Mouse (Mus musculus): Measurements from ENCODE around the gene Lbhd1.

Lbhd1 gene

DNA sequence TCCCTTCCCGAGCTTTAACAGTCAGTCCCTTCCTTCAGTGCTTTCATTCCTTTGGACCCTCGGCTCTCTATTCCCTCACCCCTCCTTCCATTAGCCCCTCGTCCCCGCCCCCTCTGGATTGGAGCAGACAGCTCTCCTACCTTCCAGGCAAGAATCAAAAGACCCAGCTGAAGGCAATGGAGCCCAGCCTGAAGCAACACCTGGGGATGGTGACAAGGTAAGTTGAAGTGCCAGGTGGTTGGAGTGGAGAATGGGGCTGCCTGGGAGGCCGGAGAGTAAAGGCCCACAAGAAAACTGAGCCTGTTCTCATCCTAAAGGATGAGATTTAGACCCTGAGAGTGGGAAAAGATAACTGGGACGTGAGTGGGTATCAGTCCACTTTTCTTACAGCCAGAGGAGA lies 25.0 kb downstream of the Lbhd1 start:
- CTCF ChIA-PET: no interaction called here

GRCm38 (mm10) chr19:8911810-8912209 lies 28.3 kb downstream of the Lbhd1 start:
- CTCF ChIA-PET: no interaction called here

DNA sequence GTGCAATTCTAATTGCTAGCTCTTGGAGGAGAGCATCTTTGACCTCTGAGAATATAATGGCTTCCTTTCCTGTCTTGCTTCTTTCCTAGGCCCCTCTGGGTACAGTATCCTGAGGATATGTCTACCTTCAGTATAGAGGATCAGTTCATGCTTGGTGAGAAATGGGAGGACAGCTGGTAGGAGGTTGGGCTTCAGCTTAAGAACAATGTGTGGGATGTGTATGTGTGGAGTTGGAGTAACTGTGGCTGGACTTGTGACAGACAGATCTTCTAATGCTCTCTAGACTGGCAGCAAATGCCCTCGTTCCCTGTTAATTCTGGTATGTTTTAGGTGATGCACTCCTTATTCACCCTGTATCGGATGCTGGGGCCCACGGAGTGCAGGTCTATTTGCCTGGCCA lies 30.7 kb downstream of the Lbhd1 start:
- CTCF ChIA-PET: no interaction called here

DNA sequence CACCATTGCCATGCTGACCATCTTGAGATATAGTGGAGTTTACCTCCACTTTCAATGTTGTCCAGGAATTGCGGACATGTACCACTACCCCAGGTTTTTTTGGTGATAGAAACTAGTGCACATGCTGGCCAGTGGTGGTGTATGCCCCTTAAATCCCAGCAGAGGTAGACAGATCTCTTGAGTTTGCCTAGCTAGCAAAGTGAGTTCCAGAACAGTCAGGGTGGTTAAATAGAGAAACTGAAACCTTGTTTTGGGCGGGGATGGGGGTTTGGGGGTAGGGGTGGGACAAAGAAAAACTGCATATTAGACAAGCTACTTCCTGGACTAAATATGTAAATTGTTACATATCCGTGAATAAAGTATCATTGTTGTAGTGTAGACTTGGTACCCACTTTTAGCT lies 35.5 kb downstream of the Lbhd1 start:
- CTCF ChIA-PET: no interaction called here

GRCm38 (mm10) chr19:8919684-8920072 lies 36.1 kb downstream of the Lbhd1 start:
- CTCF ChIA-PET: interaction anchor here (0.9 kb wide), 1 partner anchor 10 kb away, joined by 5 read pairs; the partner anchor contains the start of genes Eml3 and Rom1

- CTCF ChIA-PET: interaction anchor here (0.9 kb wide), 1 partner anchor 9 kb away, joined by 5 read pairs; the partner anchor contains the start of genes Eml3 and Rom1
These were observed 36.7 kb downstream of the Lbhd1 start, which contains the start of gene B3gat3 for GRCm38 (mm10) chr19:8920073-8920736. B3gat3 (plus strand) TSS chr19:8920374.

DNA sequence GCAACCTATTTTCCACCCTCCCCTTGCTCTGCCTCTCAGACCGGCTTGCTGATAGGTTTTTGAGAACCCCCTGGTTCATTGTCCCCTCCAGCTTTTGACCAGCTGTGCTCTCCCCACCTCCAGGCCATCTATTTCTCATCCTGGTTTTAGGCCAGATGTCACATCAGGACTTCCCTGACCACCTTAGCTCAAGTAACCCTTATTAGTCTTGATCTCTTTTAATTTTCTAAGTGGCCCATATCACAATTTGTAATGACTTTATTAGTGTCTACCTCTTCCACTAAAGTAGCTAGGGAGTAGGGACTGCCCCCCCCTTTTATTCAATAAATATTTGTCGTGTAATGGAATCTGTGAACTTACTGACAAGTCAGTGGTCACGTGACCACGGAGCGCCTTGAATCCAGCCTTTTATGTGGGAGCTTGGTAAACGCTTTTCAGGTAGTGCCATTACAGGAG lies 37.3 kb downstream of the Lbhd1 start:
- CTCF ChIA-PET: interaction anchor here (0.7 kb wide), 1 partner anchor 118 kb away, joined by 3 read pairs; the partner anchor contains the start of gene Zbtb3

GRCm38 (mm10) chr19:8921741-8922140 lies 38.2 kb downstream of the Lbhd1 start:
- CTCF ChIA-PET: interaction anchor here (0.7 kb wide), 3 partner anchors 24 to 119 kb away, joined by 3 read pairs; partner anchors contain the start of gene Zbtb3

DNA sequence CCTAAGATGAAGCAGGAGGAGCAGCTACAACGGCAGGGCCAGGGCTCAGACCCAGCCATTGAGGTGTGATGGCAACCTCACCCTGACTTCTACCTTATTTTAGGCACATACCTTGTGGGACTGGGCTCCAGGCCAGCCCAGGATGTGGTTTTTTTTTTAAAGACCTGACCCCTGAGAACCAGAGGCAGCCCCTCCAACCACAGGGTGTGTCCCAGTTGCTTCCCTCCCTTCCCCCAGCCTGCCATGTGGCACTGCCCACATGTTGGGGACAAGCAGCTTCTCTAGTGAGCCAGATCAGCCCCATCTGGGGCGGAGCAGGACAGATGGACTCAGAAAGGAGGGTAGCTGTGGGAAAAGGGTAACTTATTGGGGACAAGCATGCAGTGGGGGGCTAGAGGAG lies 43.2 kb downstream of the Lbhd1 start:
- CTCF ChIA-PET: interaction anchor here (0.6 kb wide), 1 partner anchor 88 kb away, joined by 8 read pairs; the partner anchor contains the start of gene Gng3

DNA sequence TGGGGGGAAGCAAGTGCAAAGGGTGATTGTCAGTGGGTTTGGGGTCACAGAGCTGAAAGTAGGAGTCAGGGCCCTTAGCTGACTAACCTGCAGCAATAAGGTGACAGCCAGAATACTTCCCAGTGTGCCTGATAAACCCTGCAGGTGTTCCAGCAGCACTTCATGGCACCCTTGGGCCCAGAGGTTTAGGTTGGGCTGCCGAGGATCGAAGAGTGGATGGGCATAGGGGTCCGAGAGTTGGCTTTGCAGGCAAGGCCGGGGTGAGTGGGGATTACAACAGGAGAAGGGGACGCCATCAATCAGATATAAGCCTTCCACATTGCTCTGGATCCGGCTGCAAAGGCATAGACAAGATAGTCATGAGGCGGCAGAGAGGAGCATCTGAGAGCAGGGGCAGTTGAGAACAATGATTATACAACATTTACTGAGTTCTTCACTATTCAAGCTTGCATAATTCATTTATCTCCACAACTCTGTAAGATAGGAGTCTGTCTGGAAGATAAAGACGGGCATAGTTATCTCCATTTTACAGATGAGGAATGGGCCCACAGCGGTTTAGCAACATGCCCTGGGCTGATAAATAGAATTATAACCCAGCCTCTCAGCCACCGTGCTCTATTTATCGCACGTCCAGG lies 44.5 kb downstream of the Lbhd1 start:
- CTCF ChIA-PET: no interaction called here

GRCm38 (mm10) chr19:8928689-8929223 lies 45.2 kb downstream of the Lbhd1 start:
- CTCF ChIA-PET: interaction anchor here (0.8 to 1.0 kb wide), 2 partner anchors 9 to 23 kb away, joined by 3 to 5 read pairs; partner anchors contain the start of gene B3gat3

- CTCF ChIA-PET: interaction anchor here (0.8 to 1.0 kb wide), 3 partner anchors 9 to 35 kb away, joined by 3 to 5 read pairs (median 3); partner anchors contain the start of gene B3gat3
These were observed 45.9 kb downstream of the Lbhd1 start, which contains the start of the genes Rom1 and Eml3 for GRCm38 (mm10) chr19:8929224-8930088. Rom1 (minus strand) TSS chr19:8929356. Eml3 (plus strand) TSS chr19:8929552.

GRCm38 (mm10) chr19:8930117-8930516 lies 46.6 kb downstream of the Lbhd1 start:
- CTCF ChIA-PET: interaction anchor here (0.6 to 1.0 kb wide), 2 partner anchors 35 to 106 kb away, joined by 3 read pairs; no protein-coding TSS in a partner anchor

DNA sequence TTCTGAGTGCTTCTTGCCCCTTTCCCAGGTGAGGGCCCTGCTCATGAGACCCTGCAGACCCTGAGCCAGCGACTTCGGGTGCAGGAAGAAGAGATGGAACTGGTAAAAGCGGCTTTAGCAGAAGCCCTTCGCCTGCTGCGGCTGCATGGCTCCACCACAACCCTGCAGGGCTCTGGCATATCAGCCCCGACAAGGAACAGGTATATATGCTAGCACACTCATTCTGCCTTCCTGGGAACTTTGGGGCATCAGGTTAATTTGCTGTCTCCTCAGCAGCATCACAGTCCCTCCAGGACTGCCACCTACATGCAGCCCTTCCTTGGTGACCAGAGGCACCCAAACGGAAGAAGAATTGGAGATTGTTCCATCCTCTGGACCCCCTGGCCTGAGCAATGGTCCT lies 47.2 kb downstream of the Lbhd1 start:
- CTCF ChIA-PET: interaction anchor here (0.5 to 1.0 kb wide), 4 partner anchors 34 to 105 kb away, joined by 3 to 4 read pairs (median 3); no protein-coding TSS in a partner anchor

GRCm38 (mm10) chr19:8936736-8937135 lies 53.2 kb downstream of the Lbhd1 start:
- CTCF ChIA-PET: interaction anchor here (0.6 to 1.0 kb wide), 3 partner anchors 16 to 1904 kb away, joined by 4 to 7 read pairs (median 4); no protein-coding TSS in a partner anchor

GRCm38 (mm10) chr19:8940526-8941133 lies 57.1 kb downstream of the Lbhd1 start:
- CTCF ChIA-PET: interaction anchor here (0.6 kb wide), 1 partner anchor 18 kb away, joined by 6 read pairs; no protein-coding TSS in a partner anchor

- CTCF ChIA-PET: interaction anchor here (0.6 kb wide), 1 partner anchor 19 kb away, joined by 6 read pairs; no protein-coding TSS in a partner anchor
These were observed 57.6 kb downstream of the Lbhd1 start for GRCm38 (mm10) chr19:8941136-8941514.

DNA sequence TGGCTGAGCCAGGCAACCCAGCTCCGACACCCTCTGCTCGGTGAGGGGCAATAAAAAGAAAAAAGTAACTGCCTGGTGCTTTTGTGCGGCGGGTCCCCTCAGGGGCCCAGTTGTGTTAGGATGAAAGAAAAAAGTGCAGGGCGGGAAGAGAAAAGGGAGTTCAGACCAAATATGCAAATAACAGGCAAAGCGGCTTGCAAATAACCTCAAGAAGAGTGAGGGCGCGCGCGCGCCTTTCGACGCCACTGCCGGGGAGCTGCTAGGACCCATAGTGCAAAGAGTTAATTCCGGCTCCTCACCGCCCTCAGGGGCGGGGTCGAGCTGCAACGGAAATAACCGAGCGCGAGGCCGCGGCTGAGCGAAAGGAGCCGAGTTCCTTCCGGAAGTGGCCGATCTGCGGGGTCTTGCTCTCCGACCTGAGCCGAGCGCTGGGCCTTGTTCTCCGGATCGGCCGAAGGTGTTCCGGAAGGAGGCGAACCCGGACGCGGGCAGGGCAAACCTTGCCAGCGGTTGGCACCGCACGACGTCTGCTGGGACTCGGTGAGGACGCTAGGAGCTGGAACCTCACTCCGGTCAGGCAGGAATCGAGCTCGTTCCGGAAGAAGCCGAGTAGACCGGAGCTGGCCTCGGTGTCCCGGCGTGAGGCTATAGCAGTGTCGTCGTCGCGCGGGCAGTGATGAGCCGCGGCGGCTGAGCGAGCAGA lies 58.1 kb downstream of the Lbhd1 start, which contains the start of gene Mta2:
Mta2 (plus strand) TSS at position 361 of the 703 bp plus-strand sequence.
- CTCF ChIA-PET: interaction anchor here (0.6 to 1.2 kb wide), 2 partner anchors 10 to 19 kb away, joined by 3 to 6 read pairs; no protein-coding TSS in a partner anchor
